Mouse (Mus musculus) liver, embryonic 13.5 days (tissue): Measurements from ENCODE around the gene Trpv6. TPM values are rescaled to one million over a fixed set of nuclear protein-coding genes. Genes with fewer than 3 reads are reported as not detected.

Source experiments
- polyA plus RNA-seq: library from polyadenylated mRNA; unstranded; fragments of >200 nt; fragmentation: Nextera tagmentation; extraction: Ambion mirVana; gene quantifications from 2 replicates; pipeline ENCODE4 v1.2.1, GENCODE M21; 2015

Trpv6 gene
- polyA plus RNA-seq, 1 experiment from 2014 or later, result 0.08 TPM

Other genes with a start within 250 kb of the Trpv6 start
- gene Gm5771, start 244.0 kb downstream of the Trpv6 start, polyA plus RNA-seq, result not detected in 2 replicates
- not detected in 2 replicates for gene Gm10334, start 190.3 kb downstream of the Trpv6 start, polyA plus RNA-seq
- gene Prss1, start 177.5 kb downstream of the Trpv6 start, polyA plus RNA-seq, result 0.29 TPM in 1 of 2 replicates, not detected in the other
- gene Prss2, start 114.6 kb downstream of the Trpv6 start, polyA plus RNA-seq, result not detected in 2 replicates
- 1.1 and 1.7 TPM in 2 replicates for gene Ephb6, start 30.9 kb downstream of the Trpv6 start, polyA plus RNA-seq
- gene Trpv5, start 44.4 kb upstream of the Trpv6 start, polyA plus RNA-seq, result 0.08 TPM in 1 of 2 replicates, not detected in the other
- gene Llcfc1, start 48.0 kb upstream of the Trpv6 start, polyA plus RNA-seq, result not detected in 2 replicates
- gene Kel, start 67.9 kb upstream of the Trpv6 start, polyA plus RNA-seq, result 237 and 259 TPM in 2 replicates
- not detected in 2 replicates for gene Olfr459, start 138.8 kb upstream of the Trpv6 start, polyA plus RNA-seq
- not detected in 2 replicates for gene Pip, start 211.1 kb upstream of the Trpv6 start, polyA plus RNA-seq
- gene Sval2, start 216.6 kb upstream of the Trpv6 start, polyA plus RNA-seq, result not detected in 2 replicates